Mouse (Mus musculus): ENCODE data around the gene Cttnbp2nl.

The Cttnbp2nl gene

GRCm38 (mm10) chr3:105052937-105053697 lies at the start of gene Cttnbp2nl:
Gene Cttnbp2nl (minus strand): TSS chr3:105053146.
- peak; percentile 98 for DNase-seq (ENCODE audit: low read depth, low spot score)

- DNase-seq (ENCODE audit: low read depth, low spot score), result no peak
Observed at GRCm38 (mm10) chr3:105100270-105100589, 47.3 kb upstream of the Cttnbp2nl start.

- DNase-seq (ENCODE audit: low read depth, low spot score), result no peak
Observed at GRCm38 (mm10) chr3:105099526-105100269, 46.8 kb upstream of the Cttnbp2nl start.

- no peak for DNase-seq (ENCODE audit: low read depth, low spot score)
Observed at GRCm38 (mm10) chr3:105097581-105097980, 44.6 kb upstream of the Cttnbp2nl start.

- DNase-seq (ENCODE audit: low read depth, low spot score), result no peak
Observed at GRCm38 (mm10) chr3:105095026-105095425, 42.1 kb upstream of the Cttnbp2nl start.

- no peak for DNase-seq (ENCODE audit: low read depth, low spot score)
Observed at GRCm38 (mm10) chr3:105094448-105094847, 41.5 kb upstream of the Cttnbp2nl start.

- no peak for DNase-seq (ENCODE audit: low read depth, low spot score)
Observed at GRCm38 (mm10) chr3:105092721-105093505, 40.0 kb upstream of the Cttnbp2nl start.

GRCm38 (mm10) chr3:105090981-105091380 lies 38.0 kb upstream of the Cttnbp2nl start:
- DNase-seq (ENCODE audit: low read depth, low spot score), result no peak

GRCm38 (mm10) chr3:105090147-105090546 lies 37.2 kb upstream of the Cttnbp2nl start:
- no peak for DNase-seq (ENCODE audit: low read depth, low spot score)

GRCm38 (mm10) chr3:105088638-105089037 lies 35.7 kb upstream of the Cttnbp2nl start:
- no peak for DNase-seq (ENCODE audit: low read depth, low spot score)

GRCm38 (mm10) chr3:105087344-105087743 lies 34.4 kb upstream of the Cttnbp2nl start:
- DNase-seq (ENCODE audit: low read depth, low spot score), result no peak

GRCm38 (mm10) chr3:105078231-105078826 lies 25.4 kb upstream of the Cttnbp2nl start:
- peak; percentile 47 for DNase-seq (ENCODE audit: low read depth, low spot score)

- no peak for DNase-seq (ENCODE audit: low read depth, low spot score)
Observed at GRCm38 (mm10) chr3:105075796-105076195, 22.9 kb upstream of the Cttnbp2nl start.

GRCm38 (mm10) chr3:105072536-105072935 lies 19.6 kb upstream of the Cttnbp2nl start:
- DNase-seq (ENCODE audit: low read depth, low spot score), result no peak

- no peak for DNase-seq (ENCODE audit: low read depth, low spot score)
Observed at GRCm38 (mm10) chr3:105071251-105071650, 18.3 kb upstream of the Cttnbp2nl start.

- DNase-seq (ENCODE audit: low read depth, low spot score), result no peak
Observed at GRCm38 (mm10) chr3:105070553-105070952, 17.6 kb upstream of the Cttnbp2nl start.

GRCm38 (mm10) chr3:105066544-105066943 lies 13.6 kb upstream of the Cttnbp2nl start, which contains the start of gene 4930564D02Rik:
Gene 4930564D02Rik (plus strand): TSS chr3:105066844.
- no peak for DNase-seq (ENCODE audit: low read depth, low spot score)

GRCm38 (mm10) chr3:105062676-105063075 lies 9.7 kb upstream of the Cttnbp2nl start:
- DNase-seq (ENCODE audit: low read depth, low spot score), result no peak

GRCm38 (mm10) chr3:105061991-105062390 lies 9.0 kb upstream of the Cttnbp2nl start:
- no peak for DNase-seq (ENCODE audit: low read depth, low spot score)

GRCm38 (mm10) chr3:105061496-105061895 lies 8.6 kb upstream of the Cttnbp2nl start:
- no peak for DNase-seq (ENCODE audit: low read depth, low spot score)

GRCm38 (mm10) chr3:105060992-105061391 lies 8.0 kb upstream of the Cttnbp2nl start:
- no peak for DNase-seq (ENCODE audit: low read depth, low spot score)

GRCm38 (mm10) chr3:105059911-105060310 lies 7.0 kb upstream of the Cttnbp2nl start:
- DNase-seq (ENCODE audit: low read depth, low spot score), result no peak

Data from brain, embryonic 18.5 days (tissue).